Mouse (Mus musculus) common myeloid progenitor, adult 5-6 weeks (primary cell): Measurements from ENCODE around the gene Gm45234. TPM values are rescaled to one million over a fixed set of nuclear protein-coding genes. Genes with fewer than 3 reads are reported as not detected.

Experiments used
- total RNA-seq: library from RNA; stranded (forward); fragments of 200-1000, 187-1606 nt; gene quantifications from 2 replicates; pipeline ENCODE4 v1.2.3, GENCODE M21; 2017

Gene Gm45234
- total RNA-seq, 1 experiment from 2014 or later, result not detected

Other genes with a start within 250 kb of the Gm45234 start
- gene C1ra, start 243.6 kb downstream of the Gm45234 start, total RNA-seq, result 1.7 and 3.9 TPM in 2 replicates
- not detected in 2 replicates for gene C1s1, start 213.7 kb downstream of the Gm45234 start, total RNA-seq
- gene C1rb, start 185.7 kb downstream of the Gm45234 start, total RNA-seq, result not detected in 2 replicates
- 0.23 TPM in 1 of 2 replicates, not detected in the other for gene C1s2, start 119.9 kb downstream of the Gm45234 start, total RNA-seq
- gene Lpcat3, start 93.0 kb downstream of the Gm45234 start, total RNA-seq, result 31.5 and 34.1 TPM in 2 replicates
- gene Emg1, start 43.8 kb downstream of the Gm45234 start, total RNA-seq, result 222 and 280 TPM in 2 replicates
- 402 and 404 TPM in 2 replicates for gene Phb2, start 43.7 kb downstream of the Gm45234 start, total RNA-seq
- gene Ptpn6, start 17.3 kb downstream of the Gm45234 start, total RNA-seq, result 235 and 315 TPM in 2 replicates
- 112 and 129 TPM in 2 replicates for gene Grcc10, start 14.6 kb downstream of the Gm45234 start, total RNA-seq
- gene Atn1, start 503 bp upstream of the Gm45234 start, total RNA-seq, result 4.6 and 6.7 TPM in 2 replicates
- 0.46 TPM in 1 of 2 replicates, not detected in the other for gene Eno2, start 13.7 kb upstream of the Gm45234 start, total RNA-seq
- gene Lrrc23, start 23.7 kb upstream of the Gm45234 start, total RNA-seq, result not detected in 2 replicates
- 1.1 and 3.8 TPM in 2 replicates for gene Spsb2, start 52.6 kb upstream of the Gm45234 start, total RNA-seq
- gene Tpi1, start 58.3 kb upstream of the Gm45234 start, total RNA-seq, result 158 and 197 TPM in 2 replicates
- gene Usp5, start 73.5 kb upstream of the Gm45234 start, total RNA-seq, result 76.5 and 84.3 TPM in 2 replicates
- 73.5 and 92.1 TPM in 2 replicates for gene Cdca3, start 73.5 kb upstream of the Gm45234 start, total RNA-seq
- not detected in 2 replicates for gene Gnb3, start 84.3 kb upstream of the Gm45234 start, total RNA-seq
- gene P3h3, start 101.7 kb upstream of the Gm45234 start, total RNA-seq, result 8.3 and 8.7 TPM in 2 replicates
- 0.24 and 0.32 TPM in 2 replicates for gene Gpr162, start 108.0 kb upstream of the Gm45234 start, total RNA-seq
- 0.73 TPM in 2 replicates for gene Cd4, start 132.2 kb upstream of the Gm45234 start, total RNA-seq
- gene Lag3, start 155.7 kb upstream of the Gm45234 start, total RNA-seq, result 0.82 and 1.6 TPM in 2 replicates
- gene Ptms, start 164.1 kb upstream of the Gm45234 start, total RNA-seq, result 40.3 and 71.3 TPM in 2 replicates
- gene Mlf2, start 175.4 kb upstream of the Gm45234 start, total RNA-seq, result 54.9 and 61.1 TPM in 2 replicates
- gene Cops7a, start 209.5 kb upstream of the Gm45234 start, total RNA-seq, result 45.6 and 48.1 TPM in 2 replicates
- gene Pianp, start 240.7 kb upstream of the Gm45234 start, total RNA-seq, result not detected in 2 replicates